Mouse (Mus musculus) liver, embryonic 16.5 days (tissue): ENCODE results near the gene Map3k1. TPM values are rescaled to one million over a fixed set of nuclear protein-coding genes. Genes with fewer than 3 reads are reported as not detected.

Experiments used
- ATAC-seq: fragments of 200-750 bp; cut with Nextera tagmentation; 2 replicates; pipeline ENCODE4 v1.8.0; 2017; ENCODE audit warnings: low read depth, mild to moderate bottlenecking, moderate number of reproducible peaks, moderate library complexity
- H3K27ac ChIP-seq: fragments of 300-500 bp; sonication (generic); 2 replicates; pipeline ENCODE4 v1.5.1; 2014; ENCODE audit warnings: mild to moderate bottlenecking, low read length
- H3K27me3 ChIP-seq: fragments of 300-500 bp; sonication (generic); 2 replicates; pipeline ENCODE4 v1.6.1; 2014; ENCODE audit warnings: low read depth, low read length, mixed read lengths; ENCODE audit not compliant: control insufficient read depth, insufficient read depth
- H3K36me3 ChIP-seq: fragments of 300-500 bp; sonication (generic); 2 replicates; pipeline ENCODE4 v1.6.1; 2014; ENCODE audit warnings: mild to moderate bottlenecking; ENCODE audit not compliant: control insufficient read depth, insufficient read depth
- H3K4me1 ChIP-seq: fragments of 300-500 bp; sonication (generic); 2 replicates; pipeline ENCODE4 v1.6.1; 2014; ENCODE audit warnings: low read depth, low read length, mixed read lengths; ENCODE audit not compliant: control insufficient read depth
- H3K4me2 ChIP-seq: fragments of 300-500 bp; sonication (generic); 2 replicates; pipeline ENCODE4 v1.6.1; 2014; ENCODE audit warnings: low read depth, low read length, mixed read lengths
- H3K4me3 ChIP-seq: fragments of 300-500 bp; sonication (generic); 2 replicates; pipeline ENCODE4 v1.5.1; 2014; ENCODE audit warnings: low read depth, mild to moderate bottlenecking, low read length
- H3K9ac ChIP-seq: fragments of 300-500 bp; sonication (generic); 2 replicates; pipeline ENCODE4 v1.6.1; 2014; ENCODE audit warnings: low read depth, low read length
- H3K9me3 ChIP-seq: fragments of 300-500 bp; sonication (generic); replicated peaks from 2 replicates; pipeline ENCODE4 v1.6.1; 2016; ENCODE audit warnings: low read length; ENCODE audit not compliant: control insufficient read depth
- WGBS: fragments of 180-500 bp; shearing (Covaris S2); extraction: QIAGEN DNeasy Blood & Tissue Kit; methylation state at CpG from one replicate; pipeline ENCODE4 v1.1.7; 2014; ENCODE audit not compliant: insufficient replicate concordance; 5-methylcytosine and 5-hydroxymethylcytosine counted together
- polyA plus RNA-seq: library from polyadenylated mRNA; unstranded; fragments of >200 nt; fragmentation: Nextera tagmentation; extraction: Ambion mirVana; gene quantifications from 2 replicates; pipeline ENCODE4 v1.2.1, GENCODE M21; 2015

The Map3k1 gene
- polyA plus RNA-seq, 1 experiment from 2014 or later: 12.8 TPM

DNA sequence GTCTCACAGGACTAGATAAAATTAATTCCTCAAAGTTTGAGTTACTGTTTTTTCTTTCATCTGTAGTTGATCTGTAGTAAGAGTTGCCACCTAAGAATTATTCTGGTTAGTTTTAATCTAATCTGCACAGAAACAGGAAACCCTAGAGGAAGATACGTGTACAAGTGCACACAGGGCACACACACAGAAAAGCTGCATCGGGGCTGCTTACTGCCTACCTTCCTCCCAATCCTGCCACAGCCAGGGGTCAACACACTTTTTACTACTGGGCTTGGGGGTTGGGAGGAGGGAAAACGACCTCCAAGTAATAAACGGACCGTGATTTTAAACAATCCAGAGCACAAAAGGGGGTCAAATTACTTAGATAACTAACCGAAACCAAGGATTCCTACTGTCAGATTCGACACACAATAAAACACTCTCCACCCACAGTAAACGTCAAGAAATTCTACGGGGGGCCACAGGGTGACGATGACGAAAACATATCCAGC, 1.6 kb downstream of the Map3k1 start:
- under 1% methylated on average over 11 of the region's 11 CpGs for WGBS
- peak overlapping the region; percentile 93 for H3K4me2 ChIP-seq

GRCm38 (mm10) chr13:111805738-111806722, 2.8 kb downstream of the Map3k1 start:
- Histone ChIP-seq H3K27ac (peak overlapping the region; percentile 31), H3K9ac (peak overlapping the region; percentile 13; the same call in 1 of the 2 replicates)

More for the DNA sequence above, 1.6 kb downstream of the Map3k1 start:
- ATAC-seq: no peak
- peak overlapping the region; percentile 97 for H3K4me3 ChIP-seq
- H3K36me3 ChIP-seq: no peaks in the 10 kb centered on the region
- peak overlapping the region; percentile 98 for H3K9ac ChIP-seq
- H3K27ac ChIP-seq: peak overlapping the region; percentile 92
- H3K9me3 ChIP-seq: no peaks in the 10 kb centered on the region
- H3K4me1 ChIP-seq: peaks cover 53% of the 10 kb centered on the region
- peaks cover 8% of the 10 kb centered on the region for H3K27me3 ChIP-seq

GRCm38 (mm10) chr13:111804951-111805673, 3.7 kb downstream of the Map3k1 start:
- H3K27me3 ChIP-seq: no peaks in the 10 kb centered on the region; the same call in 1 of the 2 replicates
- peaks cover 66% of the 10 kb centered on the region for H3K4me1 ChIP-seq
- H3K27ac ChIP-seq: peak overlapping the region; percentile 63
- 42% methylated on average over 10 of the region's 10 CpGs for WGBS
- H3K4me3 ChIP-seq: peak overlapping the region; percentile 4
- no peak overlapping the region for H3K9ac ChIP-seq
- ATAC-seq: no peak
- H3K4me2 ChIP-seq: peak overlapping the region; percentile 93
- no peaks in the 10 kb centered on the region for H3K9me3 ChIP-seq
- no peaks in the 10 kb centered on the region for H3K36me3 ChIP-seq

More at GRCm38 (mm10) chr13:111805738-111806722, 2.8 kb downstream of the Map3k1 start:
- no peak for ATAC-seq
- H3K36me3 ChIP-seq: no peaks in the 10 kb centered on the region
- peak overlapping the region; percentile 97 for H3K4me3 ChIP-seq
- 26% methylated on average over 15 of the region's 15 CpGs for WGBS
- H3K9me3 ChIP-seq: no peaks in the 10 kb centered on the region
- peak overlapping the region; percentile 93 for H3K4me2 ChIP-seq
- peaks cover 7% of the 10 kb centered on the region for H3K27me3 ChIP-seq
- H3K4me1 ChIP-seq: peaks cover 62% of the 10 kb centered on the region

GRCm38 (mm10) chr13:111804189-111804588, 4.6 kb downstream of the Map3k1 start:
- H3K4me1 ChIP-seq: peaks cover 63% of the 10 kb centered on the region
- WGBS: 69% methylated on average over 8 of the region's 8 CpGs
- H3K4me2 ChIP-seq: peak overlapping the region; percentile 93; the same call in 1 of the 2 replicates

DNA sequence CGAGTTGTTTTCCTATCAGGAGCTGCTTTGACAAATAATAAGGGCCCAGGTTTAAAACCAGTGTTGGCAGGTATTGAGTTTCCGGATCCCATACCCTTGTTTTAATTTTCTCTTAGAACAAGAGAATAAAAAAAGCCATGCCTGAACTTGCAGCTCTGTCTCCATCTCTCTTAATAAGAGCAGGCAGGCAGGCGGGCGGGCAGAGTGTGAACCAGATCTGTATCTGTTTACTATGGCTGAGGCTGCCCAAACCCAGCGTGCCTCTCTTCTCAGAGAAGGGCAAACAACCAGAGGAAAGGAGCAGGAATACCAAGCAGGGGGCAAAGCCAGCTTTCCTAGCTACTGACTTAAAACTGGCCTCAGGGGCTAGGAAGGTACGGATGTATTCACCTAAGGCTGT, 5.3 kb downstream of the Map3k1 start:
- no peak for ATAC-seq
- 54% methylated on average over 6 of the region's 6 CpGs for WGBS
- Histone ChIP-seq H3K4me1 (peaks cover 70% of the 10 kb centered on the region), H3K27me3 (no peaks in the 10 kb centered on the region), H3K4me3 (no peak overlapping the region), H3K9ac (no peak overlapping the region), H3K4me2 (no peak overlapping the region), H3K27ac (no peak overlapping the region), H3K36me3 (no peaks in the 10 kb centered on the region), H3K9me3 (no peaks in the 10 kb centered on the region)

More at GRCm38 (mm10) chr13:111804189-111804588, 4.6 kb downstream of the Map3k1 start:
- Histone ChIP-seq H3K27me3 (no peaks in the 10 kb centered on the region), H3K36me3 (no peaks in the 10 kb centered on the region), H3K4me3 (no peak overlapping the region), H3K9ac (no peak overlapping the region), H3K27ac (peak overlapping the region; percentile 63; the same call in 1 of the 2 replicates), H3K9me3 (no peaks in the 10 kb centered on the region)
- no peak for ATAC-seq

DNA sequence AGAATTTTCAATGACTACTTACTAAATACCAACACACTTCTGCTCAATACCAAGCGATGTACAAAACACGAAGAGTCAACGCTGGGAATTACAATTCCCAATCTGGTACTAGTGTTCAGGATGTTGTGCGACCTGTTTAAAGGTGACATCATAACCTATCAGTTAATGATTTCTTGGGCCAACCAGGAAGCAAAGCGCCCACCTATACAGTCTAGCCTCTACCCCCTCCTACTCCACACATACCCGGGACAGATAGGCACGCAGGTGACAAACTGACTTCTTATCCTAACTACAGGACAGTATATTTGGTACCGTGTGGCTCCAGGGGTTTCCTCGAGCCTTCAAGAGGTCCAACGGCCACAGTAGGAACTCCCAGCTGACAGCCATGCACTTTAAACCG, 5.9 kb downstream of the Map3k1 start:
- Histone ChIP-seq H3K4me3 (no peak overlapping the region), H3K4me2 (no peak overlapping the region), H3K9ac (no peak overlapping the region), H3K27me3 (no peaks in the 10 kb centered on the region), H3K4me1 (peaks cover 76% of the 10 kb centered on the region), H3K27ac (no peak overlapping the region), H3K9me3 (no peaks in the 10 kb centered on the region), H3K36me3 (no peaks in the 10 kb centered on the region)
- no peak for ATAC-seq
- 76% methylated on average over 11 of the region's 11 CpGs for WGBS

DNA sequence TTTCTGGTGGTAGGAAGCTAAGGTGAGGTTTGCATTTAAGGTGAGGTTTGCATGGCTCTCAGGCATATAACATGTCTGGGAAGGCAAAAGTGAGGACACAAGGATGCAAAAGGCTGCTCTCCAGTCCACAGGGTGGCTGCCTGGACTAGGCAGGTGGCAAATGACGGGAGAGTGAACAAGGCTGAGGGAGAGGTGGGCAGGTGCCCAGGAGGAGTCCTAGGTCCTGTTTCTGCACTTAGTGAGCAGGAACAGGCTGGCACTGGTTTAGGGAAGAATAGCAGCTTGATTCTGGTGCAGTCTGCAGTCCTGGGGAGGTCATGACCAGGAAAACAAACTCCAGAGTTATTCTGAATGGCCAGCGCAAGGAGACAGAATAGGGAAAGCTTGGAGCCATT, 6.5 kb downstream of the Map3k1 start:
- WGBS: 68% methylated on average over 2 of the region's 2 CpGs
- no peak overlapping the region for H3K27ac ChIP-seq
- ATAC-seq: no peak

DNA sequence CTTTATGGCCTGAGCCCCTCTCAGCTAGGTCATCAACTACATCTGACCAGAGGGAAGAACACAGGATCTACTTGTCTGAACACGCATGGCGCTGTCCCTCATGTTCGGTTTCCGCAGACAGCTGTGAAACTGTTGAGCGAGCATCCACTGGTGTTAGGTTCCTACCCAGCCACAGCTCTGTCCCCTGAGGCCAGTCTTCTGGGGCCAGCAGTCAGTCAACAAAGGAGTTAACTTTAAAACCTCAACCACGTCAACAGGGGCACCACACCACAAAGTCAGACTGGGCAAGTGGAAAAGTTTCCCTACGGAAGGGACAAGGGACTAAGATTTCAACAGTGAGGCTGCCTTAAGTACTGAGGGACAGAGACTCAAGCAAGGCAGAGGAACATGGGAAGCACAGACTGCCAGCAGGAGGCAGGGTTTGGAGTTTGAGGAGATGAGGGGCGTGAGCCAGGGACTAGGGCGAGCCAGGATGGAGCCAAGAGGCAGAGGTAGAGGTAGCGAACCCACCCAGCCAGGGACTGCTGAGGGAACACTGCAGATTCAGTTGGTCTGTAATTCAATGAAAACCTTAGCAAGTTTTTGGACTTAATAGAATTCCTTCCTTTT, 7.0 kb downstream of the Map3k1 start:
- Histone ChIP-seq H3K27me3 (no peaks in the 10 kb centered on the region), H3K4me3 (no peak overlapping the region), H3K9me3 (no peaks in the 10 kb centered on the region), H3K9ac (no peak overlapping the region), H3K4me2 (no peak overlapping the region), H3K4me1 (peaks cover 85% of the 10 kb centered on the region), H3K27ac (no peak overlapping the region), H3K36me3 (no peaks in the 10 kb centered on the region)
- no peak for ATAC-seq
- 81% methylated on average over 10 of the region's 10 CpGs for WGBS

More for the DNA sequence above, 6.5 kb downstream of the Map3k1 start:
- Histone ChIP-seq H3K27me3 (no peaks in the 10 kb centered on the region), H3K4me3 (no peak overlapping the region), H3K36me3 (no peaks in the 10 kb centered on the region), H3K4me1 (peaks cover 83% of the 10 kb centered on the region), H3K9ac (no peak overlapping the region), H3K9me3 (no peaks in the 10 kb centered on the region), H3K4me2 (no peak overlapping the region)
